Mouse (Mus musculus) lung, embryonic 16.5 days (tissue): ENCODE data around the gene Grid1. TPM values are rescaled to one million over a fixed set of nuclear protein-coding genes. Genes with fewer than 3 reads are reported as not detected.

ENCODE experiments used
- ATAC-seq: fragments of 200-750 bp; cut with Nextera tagmentation; 2 replicates; pipeline ENCODE4 v1.8.0; 2017; ENCODE audit warnings: low read depth, mild to moderate bottlenecking, moderate library complexity
- H3K27ac ChIP-seq: fragments of 300-500 bp; sonication (generic); 2 replicates; pipeline ENCODE4 v1.5.1; 2014; ENCODE audit warnings: mild to moderate bottlenecking, control low read depth, low read length
- H3K27me3 ChIP-seq: fragments of 300-500 bp; sonication (generic); 2 replicates; pipeline ENCODE4 v1.6.1; 2014; ENCODE audit warnings: low read depth, low read length, mixed read lengths; ENCODE audit not compliant: control insufficient read depth, insufficient read depth
- H3K36me3 ChIP-seq: fragments of 300-500 bp; sonication (generic); 2 replicates; pipeline ENCODE4 v1.6.1; 2014; ENCODE audit warnings: low read length; ENCODE audit not compliant: control insufficient read depth, insufficient read depth
- H3K4me1 ChIP-seq: fragments of 300-500 bp; sonication (generic); replicated peaks from 2 replicates; pipeline ENCODE4 v1.6.1; 2014; ENCODE audit warnings: low read length, mixed read lengths; ENCODE audit not compliant: control insufficient read depth, insufficient read depth
- H3K4me2 ChIP-seq: fragments of 300-500 bp; sonication (generic); 2 replicates; pipeline ENCODE4 v1.6.1; 2014; ENCODE audit warnings: low read depth, low read length, control low read depth
- H3K4me3 ChIP-seq: fragments of 300-500 bp; sonication (generic); 2 replicates; pipeline ENCODE4 v1.5.1; 2014; ENCODE audit warnings: mild to moderate bottlenecking, low read length, control low read depth
- H3K9ac ChIP-seq: fragments of 300-500 bp; sonication (generic); 2 replicates; pipeline ENCODE4 v1.6.1; 2014; ENCODE audit warnings: low read length, control low read depth
- H3K9me3 ChIP-seq: fragments of 300-500 bp; sonication (generic); 2 replicates; pipeline ENCODE4 v1.6.1; 2016; ENCODE audit warnings: low read length; ENCODE audit not compliant: control insufficient read depth
- WGBS: fragments of 180-500 bp; shearing (Covaris S2); extraction: QIAGEN DNeasy Blood & Tissue Kit; methylation state at CpG from one replicate; pipeline ENCODE4 v1.1.7; 2014; 5-methylcytosine and 5-hydroxymethylcytosine counted together
- polyA plus RNA-seq: library from polyadenylated mRNA; unstranded; fragments of >200 nt; fragmentation: Nextera tagmentation; extraction: Ambion mirVana; gene quantifications from 2 replicates; pipeline ENCODE4 v1.2.1, GENCODE M21; 2015

Gene Grid1
- polyA plus RNA-seq, 1 experiment from 2014 or later = 0.51 TPM

DNA sequence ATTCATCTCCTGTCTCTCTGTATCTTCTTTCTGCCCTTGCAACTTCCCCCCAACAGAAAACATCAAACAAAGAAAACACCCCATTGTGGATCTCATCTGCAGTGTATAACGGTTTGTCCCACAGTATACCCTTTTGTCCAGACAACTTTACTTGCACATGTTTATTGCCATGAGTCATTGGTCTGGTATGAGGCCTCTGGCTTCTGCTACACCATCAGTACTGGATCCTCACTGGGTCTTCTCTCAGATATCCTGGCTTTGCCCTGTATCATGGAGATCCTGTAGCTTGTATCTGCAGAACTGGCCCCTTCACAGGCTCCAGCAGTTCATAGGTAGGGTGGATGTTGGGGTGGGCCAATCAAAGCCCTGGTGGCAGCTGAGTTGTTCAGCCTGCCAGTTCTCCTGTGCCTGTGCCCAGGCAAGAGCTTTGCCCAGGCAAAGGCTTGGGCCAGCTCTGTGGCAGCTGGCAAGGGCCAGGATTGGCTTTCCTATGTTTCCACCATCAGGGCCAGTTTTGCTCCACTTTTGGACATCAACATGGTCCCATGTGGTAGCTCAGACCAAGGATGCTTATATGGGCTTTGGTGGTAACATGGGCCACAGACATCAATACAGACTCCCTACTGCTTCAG is 26.4 kb upstream of the Grid1 start:
- no peak for ATAC-seq
- Histone ChIP-seq H3K9me3 (no peaks in the 10 kb centered on the region; the same call in 1 of the 2 replicates), H3K4me2 (no peak overlapping the region), H3K4me1 (no peaks in the 10 kb centered on the region), H3K27ac (no peak overlapping the region), H3K27me3 (no peaks in the 10 kb centered on the region), H3K4me3 (no peak overlapping the region), H3K9ac (no peak overlapping the region), H3K36me3 (no peaks in the 10 kb centered on the region)
- WGBS = 71% methylated on average over 1 of the region's 1 CpGs

DNA sequence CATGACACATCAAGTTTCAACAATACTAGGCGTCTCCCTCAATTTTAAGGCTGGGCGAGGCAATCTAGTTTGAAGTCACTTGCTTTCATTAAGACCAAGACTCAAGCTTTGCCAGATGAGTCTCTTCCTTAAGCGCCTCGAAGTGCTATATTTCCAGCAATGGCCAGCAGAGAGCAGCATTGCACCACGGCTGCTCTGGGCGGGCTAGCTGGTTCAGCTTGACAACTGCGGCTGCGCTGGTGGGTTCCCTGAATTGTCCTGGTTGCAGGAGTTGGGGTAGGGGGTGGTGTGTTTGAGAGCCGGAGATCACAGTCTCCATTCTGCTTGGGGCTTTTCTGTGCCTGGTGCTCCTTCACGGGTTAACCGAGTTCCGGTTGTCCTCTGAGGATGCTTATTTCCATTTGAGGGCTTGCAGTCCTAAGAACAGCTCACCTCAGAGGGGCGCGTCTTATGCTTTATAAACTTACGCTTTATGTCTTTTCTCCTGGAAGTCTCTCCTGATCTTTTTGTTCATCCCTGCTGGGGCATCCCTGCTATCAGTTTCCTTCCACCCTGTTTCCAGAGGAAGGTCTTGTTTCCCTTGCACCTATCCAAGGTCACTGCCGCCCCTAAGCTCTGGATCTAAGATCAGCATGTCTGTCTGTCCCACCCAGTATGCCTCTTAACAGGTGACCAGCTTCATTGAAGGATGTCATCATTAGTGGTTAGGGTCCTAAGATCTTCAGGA is 9.0 kb upstream of the Grid1 start:
- Histone ChIP-seq H3K36me3 (no peaks in the 10 kb centered on the region), H3K4me1 (no peaks in the 10 kb centered on the region), H3K9ac (no peak overlapping the region), H3K4me3 (no peak overlapping the region), H3K27me3 (peaks cover 4% of the 10 kb centered on the region), H3K4me2 (no peak overlapping the region), H3K27ac (no peak overlapping the region), H3K9me3 (no peaks in the 10 kb centered on the region)
- 18% methylated on average over 16 of the region's 16 CpGs for WGBS
- no peak for ATAC-seq

DNA sequence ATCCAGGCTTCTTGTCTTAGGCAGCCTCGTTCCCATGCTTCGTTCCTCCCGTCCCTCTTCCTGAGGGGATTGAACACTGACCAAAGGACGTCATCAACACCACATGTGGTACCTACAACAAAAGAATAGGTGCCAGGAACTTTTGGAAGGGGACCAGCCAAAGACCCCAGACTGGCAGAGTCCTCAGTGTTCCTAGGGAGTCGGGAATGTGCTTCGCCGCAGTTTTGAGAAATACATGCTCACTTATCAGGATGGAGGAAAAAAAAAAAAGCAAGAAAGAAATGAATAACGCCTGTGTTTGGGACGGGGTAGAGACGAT is 8.5 kb upstream of the Grid1 start:
- H3K27me3 ChIP-seq = peaks cover 10% of the 10 kb centered on the region
- no peak for ATAC-seq
- no peak overlapping the region for H3K4me2 ChIP-seq
- no peaks in the 10 kb centered on the region for H3K4me1 ChIP-seq
- H3K4me3 ChIP-seq = no peak overlapping the region
- H3K27ac ChIP-seq = no peak overlapping the region
- no peaks in the 10 kb centered on the region for H3K9me3 ChIP-seq
- no peaks in the 10 kb centered on the region for H3K36me3 ChIP-seq
- WGBS = 63% methylated on average over 10 of the region's 10 CpGs
- H3K9ac ChIP-seq = no peak overlapping the region

DNA sequence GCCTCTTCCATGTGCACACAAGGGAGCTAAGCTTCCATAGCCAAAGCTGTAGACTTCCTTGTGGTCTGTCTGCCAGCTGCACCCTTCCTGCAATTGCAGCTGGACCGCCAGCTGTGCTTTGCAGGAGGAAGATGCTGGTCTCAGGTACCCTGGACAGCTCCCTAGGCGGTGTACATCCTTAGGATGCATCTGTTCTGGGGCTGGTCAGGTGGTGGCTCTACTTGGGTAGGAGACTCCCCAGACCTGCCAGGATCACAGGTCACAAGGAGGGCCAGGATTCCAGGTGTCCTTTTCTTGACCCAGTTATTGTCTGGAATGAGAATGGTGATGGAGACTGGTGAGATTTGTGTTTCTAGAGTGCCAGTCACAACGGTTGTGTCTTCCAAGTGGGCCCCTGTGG is 3.6 kb upstream of the Grid1 start:
- H3K27me3 ChIP-seq = peaks cover 57% of the 10 kb centered on the region
- H3K9me3 ChIP-seq = no peaks in the 10 kb centered on the region
- H3K27ac ChIP-seq = no peak overlapping the region
- no peak overlapping the region for H3K9ac ChIP-seq
- WGBS = 37% methylated on average over 3 of the region's 3 CpGs
- H3K4me1 ChIP-seq = peaks cover 9% of the 10 kb centered on the region; the same call in 1 of the 2 replicates
- no peaks in the 10 kb centered on the region for H3K36me3 ChIP-seq
- no peak overlapping the region for H3K4me3 ChIP-seq
- ATAC-seq = no peak
- no peak overlapping the region for H3K4me2 ChIP-seq

DNA sequence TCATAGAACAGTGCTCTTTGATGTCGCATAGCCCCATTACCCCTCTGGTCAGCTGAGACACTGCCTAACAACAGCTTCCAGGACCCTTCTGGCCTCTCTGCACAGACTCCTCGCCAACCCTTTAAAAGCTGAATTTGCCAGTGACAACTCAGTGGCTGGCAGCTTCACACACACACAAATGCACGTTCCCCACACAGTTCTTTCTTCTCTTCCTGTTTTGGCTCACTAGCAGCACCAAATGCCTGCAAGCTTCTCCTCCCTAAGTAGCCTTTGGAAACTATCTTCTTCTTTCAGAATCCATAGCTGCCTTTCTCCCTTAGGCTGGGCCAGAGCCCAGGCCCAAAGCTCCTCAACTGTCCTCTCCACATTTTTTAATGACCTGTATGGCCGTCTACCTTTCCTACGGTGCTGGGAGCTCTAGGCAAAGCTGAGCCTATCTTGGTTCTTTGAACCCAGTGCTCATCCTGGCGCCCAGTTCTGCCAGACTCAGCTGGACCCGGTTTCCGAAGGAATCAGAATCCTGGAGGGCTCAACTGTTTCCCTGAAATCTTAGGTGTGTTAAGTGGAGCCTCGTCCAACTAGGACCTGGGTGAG is 1.4 kb upstream of the Grid1 start:
- Histone ChIP-seq H3K9ac (no peak overlapping the region), H3K9me3 (no peaks in the 10 kb centered on the region), H3K36me3 (no peaks in the 10 kb centered on the region), H3K27ac (no peak overlapping the region), H3K4me3 (no peak overlapping the region; the same call in 1 of the 2 replicates), H3K4me2 (no peak overlapping the region), H3K4me1 (peaks cover 9% of the 10 kb centered on the region; the same call in 1 of the 2 replicates), H3K27me3 (peaks cover 79% of the 10 kb centered on the region)
- ATAC-seq = no peak
- 5% methylated on average over 9 of the region's 9 CpGs for WGBS

DNA sequence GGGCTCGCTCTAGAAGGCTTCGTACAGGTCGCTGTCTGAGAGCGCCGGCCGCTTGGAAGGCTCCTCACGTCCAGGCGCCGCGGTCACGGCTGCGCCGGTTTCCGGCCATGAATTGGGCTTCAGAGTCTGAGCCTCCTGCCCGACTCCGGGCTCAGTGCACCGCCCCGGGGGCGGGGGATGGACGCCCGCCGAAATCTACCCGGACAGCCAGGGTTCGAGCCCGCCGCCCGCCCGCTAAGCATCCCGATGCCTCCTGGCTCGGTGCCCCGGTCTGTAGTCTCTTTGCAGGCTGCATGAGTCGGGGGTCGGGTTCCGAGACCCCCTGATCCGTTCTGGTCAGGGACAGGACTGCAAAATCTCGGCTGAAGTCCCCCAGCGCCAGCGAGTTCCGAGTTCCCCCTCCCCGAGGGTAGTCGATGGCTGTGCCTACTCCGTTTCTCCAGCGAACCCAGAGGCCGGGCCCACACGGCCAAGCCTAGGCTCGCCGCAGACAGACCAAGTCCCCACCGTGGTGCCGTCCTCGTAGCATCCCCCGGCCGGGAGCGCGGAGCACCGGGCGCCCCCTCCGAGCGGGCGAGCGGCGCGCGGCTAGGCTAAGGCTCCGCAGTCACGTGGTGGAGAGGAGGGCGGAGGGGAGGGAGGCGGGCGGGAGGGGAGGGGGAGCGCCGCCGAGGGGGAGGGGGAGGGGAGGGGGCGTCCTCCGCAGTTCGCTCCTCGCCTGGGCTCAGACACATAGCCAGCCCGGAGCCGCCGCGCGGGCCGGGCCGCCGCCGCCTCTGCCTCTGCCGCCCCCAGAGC is 588 bp upstream of the Grid1 start:
- ATAC-seq = peak; percentile 76
- H3K27ac ChIP-seq = no peak overlapping the region
- under 1% methylated on average over 68 of the region's 85 CpGs for WGBS

DNA sequence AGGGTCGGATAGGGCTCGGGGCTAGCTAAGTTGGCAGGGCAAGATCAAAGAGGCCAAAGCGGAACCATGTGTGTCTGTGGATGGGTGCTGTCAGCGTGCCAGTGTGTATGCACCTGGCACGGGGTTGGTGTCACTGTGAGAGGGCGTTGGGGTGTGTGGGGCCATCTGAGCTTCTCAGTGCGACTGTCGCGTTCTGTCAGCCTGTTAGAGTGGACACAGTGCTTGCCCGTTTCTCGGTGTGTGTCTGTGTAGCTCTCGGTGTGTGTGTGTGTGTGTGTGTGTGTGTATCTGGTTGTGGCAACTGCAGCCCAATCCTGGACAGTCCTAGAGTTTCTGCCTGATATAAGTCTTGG is 721 bp downstream of the Grid1 start:
- no peak overlapping the region for H3K27ac ChIP-seq
- peak overlapping the region; percentile 84 for H3K4me2 ChIP-seq
- 0% methylated on average over 12 of the region's 12 CpGs for WGBS
- no peaks in the 10 kb centered on the region for H3K9me3 ChIP-seq
- no peak for ATAC-seq
- H3K9ac ChIP-seq = no peak overlapping the region
- peak overlapping the region; percentile 54 for H3K4me3 ChIP-seq
- H3K27me3 ChIP-seq = peaks cover 86% of the 10 kb centered on the region
- no peaks in the 10 kb centered on the region for H3K36me3 ChIP-seq
- peaks cover 9% of the 10 kb centered on the region; the same call in 1 of the 2 replicates for H3K4me1 ChIP-seq

More for the DNA sequence above, 588 bp upstream of the Grid1 start:
- Histone ChIP-seq H3K4me3 (peak overlapping the region; percentile 54), H3K36me3 (no peaks in the 10 kb centered on the region), H3K9me3 (no peaks in the 10 kb centered on the region), H3K9ac (peak overlapping the region; percentile 11; the same call in 1 of the 2 replicates), H3K4me1 (peaks cover 9% of the 10 kb centered on the region; the same call in 1 of the 2 replicates), H3K4me2 (peak overlapping the region; percentile 84), H3K27me3 (peaks cover 86% of the 10 kb centered on the region)

DNA sequence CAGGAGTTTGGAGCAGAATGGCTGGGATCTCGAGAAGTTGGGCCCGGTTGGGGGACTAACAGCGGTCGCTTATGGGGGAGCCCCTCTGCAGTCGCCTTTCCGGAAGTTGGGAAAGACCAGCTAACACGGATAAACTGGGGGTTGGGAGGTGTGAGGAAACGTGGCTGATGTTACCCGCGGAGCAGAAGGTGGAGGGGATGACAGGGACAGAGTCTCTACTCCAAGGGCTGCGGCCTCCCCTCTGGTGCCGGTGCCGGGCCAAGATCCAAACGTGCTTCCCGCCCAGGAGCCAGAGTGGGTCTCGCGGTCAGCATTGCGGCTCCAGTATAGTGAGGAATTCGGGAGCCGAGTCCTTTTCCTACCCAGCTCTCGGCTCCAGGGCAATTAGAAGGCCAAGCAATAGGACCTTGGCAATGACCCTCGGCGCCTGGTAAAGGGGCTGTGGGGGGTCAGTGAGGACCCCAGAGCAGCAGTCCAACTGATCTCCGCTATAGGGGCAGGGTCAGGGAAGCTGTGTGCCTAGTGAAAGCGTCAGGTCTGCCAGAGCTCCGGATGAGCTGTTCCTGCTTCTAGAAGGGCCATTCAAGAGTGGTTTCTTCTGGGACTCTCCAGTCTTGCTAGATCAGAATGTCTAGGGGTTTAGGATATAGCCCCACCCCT is 1.4 kb downstream of the Grid1 start:
- H3K4me2 ChIP-seq = peak overlapping the region; percentile 84; the same call in 1 of the 2 replicates
- no peak overlapping the region for H3K27ac ChIP-seq
- peaks cover 80% of the 10 kb centered on the region for H3K27me3 ChIP-seq
- H3K4me3 ChIP-seq = peak overlapping the region; percentile 23; the same call in 1 of the 2 replicates
- no peaks in the 10 kb centered on the region for H3K9me3 ChIP-seq
- H3K9ac ChIP-seq = no peak overlapping the region
- ATAC-seq = no peak
- 2% methylated on average over 26 of the region's 26 CpGs for WGBS
- H3K4me1 ChIP-seq = peaks cover 9% of the 10 kb centered on the region; the same call in 1 of the 2 replicates
- H3K36me3 ChIP-seq = no peaks in the 10 kb centered on the region
